Mouse (Mus musculus): ENCODE data around the gene Tbccd1.
"Not testable (repeated sequence)": the region's sequence is repeated elsewhere in the genome, so short reads cannot be mapped to it uniquely, and the experiment has no call there.

Tbccd1 gene

GRCm38 (mm10) chr16:22789908-22790367, 67.5 kb downstream of the Tbccd1 start:
- DNase-seq (ENCODE audit: low read depth, low spot score) = no peak

- DNase-seq (ENCODE audit: low read depth, low spot score) = no peak
Observed at GRCm38 (mm10) chr16:22782686-22783085, 74.8 kb downstream of the Tbccd1 start.

GRCm38 (mm10) chr16:22779228-22779835, 78.1 kb downstream of the Tbccd1 start:
- no peak for DNase-seq (ENCODE audit: low read depth, low spot score)

GRCm38 (mm10) chr16:22778296-22778695, 79.2 kb downstream of the Tbccd1 start:
- not testable (repeated sequence) for DNase-seq (ENCODE audit: low read depth, low spot score)

GRCm38 (mm10) chr16:22775471-22775985, 81.9 kb downstream of the Tbccd1 start:
- DNase-seq (ENCODE audit: low read depth, low spot score) = no peak

- DNase-seq (ENCODE audit: low read depth, low spot score) = no peak
Observed at GRCm38 (mm10) chr16:22768661-22769060, 88.8 kb downstream of the Tbccd1 start.

GRCm38 (mm10) chr16:22767405-22767804, 90.1 kb downstream of the Tbccd1 start:
- DNase-seq (ENCODE audit: low read depth, low spot score) = no peak

- no peak for DNase-seq (ENCODE audit: low read depth, low spot score)
Observed at GRCm38 (mm10) chr16:22766738-22767211, 90.7 kb downstream of the Tbccd1 start.

- DNase-seq (ENCODE audit: low read depth, low spot score) = no peak
Observed at GRCm38 (mm10) chr16:22765531-22765930, 91.9 kb downstream of the Tbccd1 start.

All from c-Kit-negative CD71-positive TER-119-positive erythroid progenitor cells, embryonic 14.5 days (primary cell).